8 mouse cellular contexts compared by ENCODE assay signal in the genomic region with DNA sequence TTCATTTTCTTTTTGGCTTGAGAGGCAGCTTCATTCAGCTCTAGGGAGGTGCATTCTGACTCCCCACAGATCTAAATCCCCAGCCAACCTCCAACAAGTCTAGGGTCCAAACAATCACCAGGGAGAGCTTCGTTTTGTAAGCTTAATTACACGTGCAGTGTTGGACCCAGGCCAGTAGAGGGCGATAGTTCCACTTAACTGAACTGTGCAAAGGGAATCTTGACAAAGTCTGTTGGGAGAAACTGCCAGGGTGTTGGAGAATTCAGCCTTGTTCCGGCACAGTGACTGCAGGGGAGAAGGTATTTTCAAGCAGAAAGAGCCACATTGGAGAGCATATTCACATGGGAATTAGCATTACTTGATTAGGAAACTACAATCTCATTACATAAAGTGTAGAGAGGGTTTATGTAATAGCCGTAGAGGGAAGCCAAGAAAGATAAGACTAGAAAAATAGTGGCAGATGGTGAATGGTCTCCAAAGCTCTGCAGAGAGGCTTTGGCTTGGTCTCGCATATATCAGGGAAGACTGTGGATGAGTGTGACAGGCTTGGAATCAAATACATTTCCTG.
DNase-seq lines count a peak whose midpoint lies in the region; ATAC-seq and TF ChIP-seq lines count a peak whose summit lies in the region.
"Had no signal": no experiment of that assay in that cellular context is flagged by ENCODE, and none has a peak within 500 bp of the region (broad histone marks: within the 10 kb centered on the region; RNA-seq: fewer than 3 reads in every experiment).

No protein-coding gene starts in this region.

- H3K4me3 ChIP-seq in hindbrain, postnatal 0 days (ENCODE audit: low read length), result no peak overlapping the region
- H3K4me3 ChIP-seq: myocyte had no signal

- ATAC-seq in hindbrain, postnatal 0 days, result peak; percentile 86

- no peak overlapping the region for H3K4me2 ChIP-seq in hindbrain, postnatal 0 days (ENCODE audit: low read depth, low read length)

- no peaks in the 10 kb centered on the region for H3K36me3 ChIP-seq in hindbrain, postnatal 0 days (ENCODE audit: insufficient read depth, low read length)

- H3K9me3 ChIP-seq in hindbrain, postnatal 0 days (ENCODE audit: low read length), result no peaks in the 10 kb centered on the region

- no peaks in the 10 kb centered on the region for H3K4me1 ChIP-seq in hindbrain, postnatal 0 days (ENCODE audit: insufficient read depth, low read length)

- H3K27me3 ChIP-seq in hindbrain, postnatal 0 days (ENCODE audit: insufficient read depth, low read length), result no peaks in the 10 kb centered on the region

- peak overlapping the region; percentile 38 for H3K27ac ChIP-seq in hindbrain, postnatal 0 days

- DNase-seq in WW6 (ENCODE audit: low read depth, low spot score), result peak; percentile 13
- peak; percentile 97 for DNase-seq in cerebellum, adult 9-10 months
- peak; percentile 76 to 92 for DNase-seq in frontal cortex, postnatal 36 days (ENCODE audit: low spot score in 2 of 2)
- DNase-seq in hindbrain, postnatal 0 days (ENCODE audit: low spot score), result peak; percentile 95
- DNase-seq in left cerebral cortex, adult 18-20 months (ENCODE audit: low spot score in 2 of 2), result peak; percentile 84 to 86
- DNase-seq in mesoderm, embryonic 11.5 days (ENCODE audit: low read depth, low spot score), result peak; percentile 80
- peak; percentile 45 for DNase-seq in skeletal muscle tissue, adult 2 months (ENCODE audit: low read depth, low spot score)

- no peak overlapping the region for H3K9ac ChIP-seq in hindbrain, postnatal 0 days (replicated peaks; ENCODE audit: low read length)

- TF ChIP-seq CTCF in hindbrain, postnatal 0 days (IDR thresholded peaks at IDR 0.05; ENCODE audit: low read depth), result peak; percentile 95

- WGBS in hindbrain, postnatal 0 days, result 8% methylated on average over 6 of the region's 6 CpGs

Comparison
In these comparisons a context has a peak if more than half of its experiments do, and no peak if none do; other contexts are left out.
1. DNase-seq: peak in every context shown above with its lines; median percentile 97 in cerebellum, adult 9-10 months; 95 in hindbrain, postnatal 0 days; 85 in left cerebral cortex, adult 18-20 months; 84 in frontal cortex, postnatal 36 days; 80 in mesoderm, embryonic 11.5 days; 45 in skeletal muscle tissue, adult 2 months; 13 in WW6.